Mouse (Mus musculus): ENCODE measurements at regions not wholly inside any gene's neighbourhood (a gene's known extent, or its start where the extent isn't known, plus 50 kb on each side); places are given as distances from the start of the nearest gene placed in this dataset.

DNA sequence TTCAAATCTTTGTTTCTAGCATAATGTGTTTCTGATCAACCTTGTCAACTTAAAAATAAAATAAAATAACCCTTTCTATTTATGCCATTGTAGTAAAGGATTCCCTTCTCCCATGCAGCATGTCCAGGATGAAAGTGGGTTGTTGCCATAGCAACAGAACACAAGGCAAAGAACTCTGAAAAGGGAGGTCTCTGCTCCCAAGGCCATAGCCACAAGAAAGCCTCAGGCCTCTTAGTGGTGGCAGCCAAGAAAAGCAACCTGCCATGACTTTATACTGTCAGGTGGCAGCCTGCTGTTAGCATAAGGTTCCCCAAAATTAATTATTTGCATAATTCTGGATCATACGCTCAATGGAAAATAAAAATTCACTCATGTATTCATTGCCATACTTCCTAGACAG lies 98.4 kb upstream of the Klf7 start:
- 0 out of 2 replicates have a peak, but pooled peaks have one; percentile 47 for ATAC-seq (ENCODE audit: insufficient number of reproducible peaks, low FRiP score, low TSS enrichment)

DNA sequence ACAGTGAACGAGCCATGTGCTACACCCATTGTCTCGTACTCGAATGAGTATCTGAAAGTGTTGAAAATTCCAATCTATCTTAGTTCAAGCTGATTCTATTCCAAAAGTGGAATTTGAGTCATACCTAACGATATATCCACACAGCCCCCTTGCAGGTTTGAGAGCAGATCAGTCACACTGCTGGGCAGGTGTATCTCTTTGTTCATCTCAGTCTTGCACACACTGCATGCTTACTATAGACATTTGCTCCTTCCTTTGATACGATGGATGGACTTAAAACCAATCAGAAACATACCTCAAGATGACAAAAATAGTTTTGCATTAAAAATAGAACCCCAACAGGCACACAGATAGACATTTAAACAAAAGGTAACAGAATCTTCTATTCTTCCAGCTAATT lies 98.0 kb upstream of the Klf7 start:
- ATAC-seq (ENCODE audit: insufficient number of reproducible peaks, low FRiP score, low TSS enrichment), result no peak

DNA sequence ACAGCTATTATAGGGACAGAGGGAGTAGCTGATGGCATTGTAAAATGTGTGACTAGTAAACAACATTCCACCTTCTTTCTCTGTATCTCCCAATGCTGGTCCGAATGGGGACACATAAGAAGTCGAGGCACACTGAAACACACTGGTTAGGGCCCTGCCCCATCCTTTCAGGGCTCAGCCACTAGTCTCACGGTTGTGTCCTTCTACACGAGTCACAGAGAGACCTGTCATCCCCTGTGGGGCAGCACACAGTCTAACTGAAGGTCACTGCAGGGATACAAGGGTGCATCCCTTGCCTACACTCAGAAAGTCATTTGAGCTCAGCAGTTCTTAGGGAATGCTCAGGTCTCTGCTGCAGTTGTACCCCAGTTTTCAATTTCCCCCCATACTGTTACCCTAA lies 93.6 kb upstream of the Klf7 start:
- no peak for ATAC-seq (ENCODE audit: insufficient number of reproducible peaks, low FRiP score, low TSS enrichment)

DNA sequence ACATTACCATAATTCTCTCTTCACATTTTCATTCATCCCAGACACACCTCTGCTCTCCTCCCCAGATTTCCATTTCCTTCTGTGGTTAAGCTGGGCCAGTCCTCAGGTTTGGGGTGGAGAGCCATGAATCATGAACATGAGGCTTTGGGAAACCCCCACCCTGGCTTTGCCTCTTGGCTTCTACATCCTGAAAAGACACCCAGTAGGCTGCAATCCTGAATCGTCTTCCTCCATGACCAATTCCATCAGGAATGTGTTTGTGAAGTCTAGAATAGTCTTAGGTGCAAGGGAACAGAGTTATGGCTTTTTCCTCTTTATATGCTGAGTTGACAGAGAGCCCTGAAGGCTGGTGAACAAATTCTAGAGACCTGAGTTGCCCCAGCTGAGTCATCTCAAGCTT lies 87.0 kb upstream of the Klf7 start:
- no peak for ATAC-seq (ENCODE audit: insufficient number of reproducible peaks, low FRiP score, low TSS enrichment)

DNA sequence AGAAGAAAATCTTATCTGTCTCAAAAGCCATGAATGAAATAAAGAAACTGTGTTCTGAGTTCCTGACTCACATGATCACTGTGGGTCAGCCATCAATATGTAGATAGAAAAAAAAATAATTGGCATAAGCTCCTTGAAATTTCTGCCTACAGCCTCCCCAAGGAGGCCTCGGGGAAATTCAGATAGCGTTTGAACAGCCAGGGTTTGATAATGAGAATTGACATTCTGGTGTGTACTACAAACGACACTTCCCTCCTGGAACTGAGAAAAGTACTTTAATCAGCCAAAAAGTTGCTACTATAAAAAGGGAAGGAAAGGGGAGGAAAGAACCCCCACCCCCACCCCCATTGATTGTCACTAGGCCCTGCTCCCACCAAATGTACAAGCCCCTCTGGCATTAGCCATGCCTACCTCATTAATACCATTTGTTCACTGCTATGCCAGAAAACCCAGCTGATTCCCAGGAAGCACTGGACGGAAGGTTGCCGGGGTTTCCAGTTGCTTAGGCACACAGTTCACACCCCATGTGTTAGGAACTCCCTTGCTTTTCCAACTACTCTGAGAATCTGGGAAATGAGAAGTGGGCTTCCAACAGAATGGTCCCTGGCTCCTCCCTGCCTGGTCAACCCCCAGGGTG lies 78.4 kb upstream of the Klf7 start:
- ATAC-seq (ENCODE audit: insufficient number of reproducible peaks, low FRiP score, low TSS enrichment), result no peak

DNA sequence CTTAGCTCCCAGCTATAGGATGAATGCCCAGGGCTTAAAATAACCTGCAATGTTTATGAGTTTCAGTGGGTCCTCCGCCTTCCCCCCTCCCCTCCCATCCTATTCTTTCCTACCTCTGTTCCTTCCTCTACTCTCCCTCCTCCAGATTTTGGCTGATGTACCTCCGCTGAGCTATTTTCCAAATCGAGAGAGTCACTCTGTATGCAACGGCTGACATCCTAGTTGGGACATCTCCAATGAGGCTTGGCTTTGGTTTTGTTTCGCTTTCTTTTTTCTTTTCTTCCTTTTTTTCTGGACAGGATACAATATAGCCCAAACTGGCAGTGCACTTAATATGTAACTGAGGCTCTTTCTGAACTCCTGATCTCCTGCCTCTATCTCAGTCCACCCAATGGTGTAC lies 76.7 kb upstream of the Klf7 start:
- ATAC-seq (ENCODE audit: insufficient number of reproducible peaks, low FRiP score, low TSS enrichment), result no peak

DNA sequence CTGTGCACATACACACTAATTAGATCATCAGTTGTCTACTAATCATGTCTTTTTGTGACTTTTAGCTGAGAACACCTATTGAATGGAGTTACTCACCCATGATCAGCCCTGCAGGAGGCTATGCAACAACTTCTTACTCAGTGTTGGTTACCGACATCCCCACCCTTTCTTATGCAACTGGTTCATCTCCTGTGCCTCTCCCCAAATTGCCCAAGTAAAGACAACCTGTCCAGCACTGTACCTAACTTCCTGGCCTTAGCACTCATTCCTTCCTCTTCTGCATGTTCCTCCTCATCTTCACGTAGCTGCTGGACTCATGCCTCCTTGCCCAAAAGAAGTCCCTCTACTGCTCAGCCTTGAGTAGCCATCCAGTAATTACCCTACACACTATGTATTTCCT lies 76.2 kb upstream of the Klf7 start:
- ATAC-seq (ENCODE audit: insufficient number of reproducible peaks, low FRiP score, low TSS enrichment), result no peak

DNA sequence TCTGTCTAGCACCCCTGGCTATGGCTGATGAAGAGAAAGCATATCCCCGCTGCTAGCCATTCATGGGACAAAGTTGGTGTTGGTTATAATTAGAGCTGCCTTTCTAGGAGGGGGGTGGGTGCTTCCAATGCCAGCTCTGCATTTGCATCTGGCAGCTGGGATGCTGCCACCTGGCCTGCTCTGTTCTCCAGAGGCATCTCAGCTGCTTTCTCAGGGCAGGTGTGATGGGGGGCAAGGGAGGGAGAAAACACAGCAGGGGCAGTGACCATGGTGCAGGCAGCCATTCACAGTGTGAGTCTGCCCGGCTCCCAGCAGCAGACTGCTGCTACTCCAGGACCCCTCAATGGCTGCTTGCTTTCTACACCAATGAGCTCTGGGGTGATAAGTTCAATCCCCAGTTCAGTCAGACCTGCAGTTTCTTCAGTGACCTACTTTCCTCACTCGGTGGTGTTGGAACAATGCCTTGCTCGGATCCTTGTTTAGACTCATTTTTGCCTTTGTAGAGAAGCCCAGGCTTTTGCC lies 73.9 kb upstream of the Klf7 start:
- ATAC-seq (ENCODE audit: insufficient number of reproducible peaks, low FRiP score, low TSS enrichment), result no peak; the same call in 1 of the 2 replicates

DNA sequence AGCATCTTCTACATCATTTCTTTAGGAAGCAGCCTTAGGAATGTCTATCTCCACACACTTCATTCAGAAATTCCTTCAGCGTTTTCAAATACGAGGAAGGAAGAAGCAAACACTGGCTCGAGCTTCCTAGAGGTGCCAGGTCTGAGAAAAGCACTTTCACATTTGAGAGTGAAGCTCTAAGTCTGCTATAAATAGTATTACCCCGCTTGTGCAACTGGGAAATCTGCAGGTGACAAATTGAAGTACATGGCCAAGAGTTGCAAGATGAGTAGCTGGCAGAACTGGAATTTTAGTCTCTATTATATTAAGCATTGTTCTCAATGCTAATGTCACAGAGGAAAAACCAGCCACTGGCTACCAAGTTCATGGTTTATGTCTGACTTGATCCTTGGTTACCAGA lies 73.2 kb upstream of the Klf7 start:
- ATAC-seq (ENCODE audit: insufficient number of reproducible peaks, low FRiP score, low TSS enrichment), result no peak

DNA sequence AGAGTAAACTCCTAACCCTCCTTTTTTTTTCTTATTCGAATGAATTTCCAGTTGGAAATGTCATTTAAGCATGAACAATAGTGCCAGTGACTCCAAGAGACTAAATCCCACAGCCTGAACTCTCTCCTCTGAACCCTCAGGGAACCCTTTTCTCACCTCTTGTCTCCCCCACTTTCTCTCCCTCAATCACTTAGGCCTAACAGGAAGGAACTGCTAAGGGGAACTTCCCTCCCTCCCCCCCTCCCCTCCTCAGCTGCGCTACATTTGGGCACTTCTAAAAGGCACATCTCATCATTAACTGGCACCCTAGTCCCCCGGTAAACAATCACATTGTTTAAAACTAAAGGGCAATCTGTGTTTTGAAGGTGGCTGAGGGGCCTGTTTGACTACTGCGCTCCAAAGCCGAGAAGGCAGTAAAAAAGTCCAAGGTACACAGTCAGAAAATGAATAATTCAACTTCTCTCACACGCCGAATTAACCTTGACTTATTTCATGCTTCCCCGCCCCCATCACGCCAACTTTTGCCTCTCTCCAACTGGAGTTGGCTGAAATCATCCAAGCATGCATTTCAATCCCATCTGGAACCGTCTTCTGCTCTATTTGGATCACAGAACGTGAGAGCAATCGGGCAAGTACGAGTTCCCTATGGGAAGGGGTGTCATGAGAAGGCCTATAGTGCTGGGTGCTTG lies 71.2 kb upstream of the Klf7 start:
- ATAC-seq (ENCODE audit: insufficient number of reproducible peaks, low FRiP score, low TSS enrichment), result no peak

DNA sequence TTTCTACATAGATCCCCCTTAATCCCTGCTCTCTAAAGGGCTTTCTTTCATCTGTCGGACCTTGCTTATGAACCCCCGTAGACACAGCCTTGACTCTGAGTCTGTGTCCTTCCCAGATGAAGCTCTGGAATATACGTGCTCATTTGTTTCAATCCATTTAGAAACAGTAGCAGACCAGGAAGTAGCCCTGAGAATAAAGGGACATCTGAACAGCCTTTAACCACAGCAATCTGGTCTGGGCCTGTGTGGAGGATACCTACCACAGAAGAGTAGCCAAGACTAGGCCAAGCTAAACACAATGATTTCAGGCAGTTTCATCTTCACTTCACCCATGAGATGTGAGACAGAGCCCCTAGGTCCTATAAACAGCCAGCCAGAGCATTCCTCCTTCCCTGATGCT lies 70.7 kb upstream of the Klf7 start:
- no peak for ATAC-seq (ENCODE audit: insufficient number of reproducible peaks, low FRiP score, low TSS enrichment)

DNA sequence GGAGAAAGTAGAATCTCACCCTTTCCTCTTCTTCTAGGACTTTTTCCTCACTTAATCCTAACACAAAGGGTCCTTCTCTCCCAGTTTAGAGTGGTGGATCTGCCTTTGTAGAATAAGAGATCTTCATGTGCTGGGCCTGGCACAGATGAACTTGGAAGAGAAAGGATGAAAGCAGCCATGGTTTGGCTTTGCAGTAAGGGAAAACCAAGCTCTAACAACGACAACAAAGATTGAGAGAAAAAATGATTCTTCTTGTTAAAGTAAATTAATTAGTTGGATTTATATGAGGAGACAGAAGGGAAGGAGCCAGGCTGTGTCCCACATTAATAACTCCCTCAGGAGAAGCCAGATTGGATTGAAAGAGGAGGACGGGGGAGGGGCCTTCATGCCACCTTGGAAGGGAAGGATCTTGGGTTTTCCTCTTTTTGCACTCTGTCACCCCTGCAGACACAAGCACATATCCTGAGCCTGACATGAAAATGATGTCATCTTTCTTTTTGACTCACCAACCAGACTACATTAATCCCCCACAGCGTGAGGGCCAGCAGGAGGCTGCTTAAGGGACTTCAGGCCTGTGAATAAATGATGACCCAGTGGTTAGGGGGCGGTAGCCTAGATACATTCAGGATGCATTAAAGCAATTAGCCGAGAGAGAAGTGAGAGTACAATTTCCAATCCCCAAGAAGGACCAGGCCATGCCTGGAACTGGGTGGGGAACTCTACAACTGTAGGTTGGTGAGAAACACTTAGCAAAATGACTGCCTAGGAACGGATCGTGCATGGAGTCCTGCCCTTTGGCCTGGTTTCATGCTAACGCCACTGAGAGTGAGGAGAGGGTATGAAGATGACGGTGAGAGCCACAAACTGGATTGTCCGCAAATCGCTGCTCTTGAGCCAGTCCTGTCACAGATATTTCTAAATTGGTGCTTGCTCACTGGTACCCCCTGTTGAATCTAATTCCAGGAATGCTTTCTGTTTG lies 69.4 kb upstream of the Klf7 start:
- ATAC-seq (ENCODE audit: insufficient number of reproducible peaks, low FRiP score, low TSS enrichment), result no peak

DNA sequence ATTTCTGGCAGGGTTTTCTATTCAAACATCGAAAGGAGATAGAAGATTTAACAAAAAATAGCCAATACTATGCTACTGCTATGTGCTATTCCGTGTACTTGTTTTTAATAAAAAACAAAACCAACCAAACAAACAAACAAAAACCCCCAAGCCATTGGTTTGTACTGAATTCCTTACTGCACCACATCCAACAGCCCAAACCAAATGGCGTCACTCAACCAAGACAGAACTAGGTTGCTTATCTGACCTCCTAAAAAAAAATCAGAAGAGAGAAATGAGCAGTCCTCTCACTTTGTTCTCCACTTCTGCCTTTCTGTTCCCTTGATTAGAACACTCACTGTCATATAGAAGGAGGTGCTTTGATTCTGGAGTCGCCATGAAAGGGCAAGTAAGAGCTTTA lies 68.6 kb upstream of the Klf7 start:
- no peak for ATAC-seq (ENCODE audit: insufficient number of reproducible peaks, low FRiP score, low TSS enrichment)

DNA sequence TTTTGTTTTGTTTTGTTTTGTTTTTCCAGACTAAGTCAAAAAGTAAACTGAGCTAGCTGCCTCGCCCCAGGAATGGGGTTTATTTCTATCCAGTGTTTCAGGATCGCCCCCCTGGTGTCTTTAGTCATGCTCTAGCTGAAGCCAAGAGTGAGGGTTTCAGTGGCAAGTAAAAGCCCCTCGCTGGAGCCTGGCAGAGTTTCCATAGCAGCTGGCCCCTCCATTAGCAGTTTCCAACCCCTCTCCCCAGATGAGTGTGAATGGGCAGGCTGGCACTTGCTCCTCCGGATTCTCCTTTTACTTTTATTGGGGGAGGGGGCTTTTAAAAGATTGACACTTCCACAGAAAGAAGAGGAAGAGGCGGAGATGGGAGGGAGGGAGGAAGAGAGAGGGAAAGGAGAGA lies 68.0 kb upstream of the Klf7 start:
- ATAC-seq (ENCODE audit: insufficient number of reproducible peaks, low FRiP score, low TSS enrichment), result no peak

DNA sequence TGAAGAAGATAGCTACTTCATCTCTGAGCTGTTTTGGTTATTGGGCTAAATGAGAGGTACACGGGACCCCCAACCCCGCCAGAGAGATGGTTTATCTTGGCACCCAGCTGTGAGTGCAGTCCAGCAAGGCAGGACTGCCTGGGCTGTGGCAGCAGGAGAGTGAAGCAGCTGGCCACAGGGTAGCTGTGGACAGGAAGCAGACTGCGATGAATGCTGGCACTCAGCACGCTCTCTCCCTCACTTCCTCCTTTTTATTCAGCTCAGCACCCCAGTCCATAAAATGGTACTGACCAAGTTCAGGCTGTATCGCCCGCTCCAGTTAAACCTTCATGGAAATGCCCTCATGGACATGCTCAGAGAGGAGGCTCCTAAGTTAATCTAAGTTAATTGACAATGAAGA lies 67.4 kb upstream of the Klf7 start:
- ATAC-seq (ENCODE audit: insufficient number of reproducible peaks, low FRiP score, low TSS enrichment), result no peak

DNA sequence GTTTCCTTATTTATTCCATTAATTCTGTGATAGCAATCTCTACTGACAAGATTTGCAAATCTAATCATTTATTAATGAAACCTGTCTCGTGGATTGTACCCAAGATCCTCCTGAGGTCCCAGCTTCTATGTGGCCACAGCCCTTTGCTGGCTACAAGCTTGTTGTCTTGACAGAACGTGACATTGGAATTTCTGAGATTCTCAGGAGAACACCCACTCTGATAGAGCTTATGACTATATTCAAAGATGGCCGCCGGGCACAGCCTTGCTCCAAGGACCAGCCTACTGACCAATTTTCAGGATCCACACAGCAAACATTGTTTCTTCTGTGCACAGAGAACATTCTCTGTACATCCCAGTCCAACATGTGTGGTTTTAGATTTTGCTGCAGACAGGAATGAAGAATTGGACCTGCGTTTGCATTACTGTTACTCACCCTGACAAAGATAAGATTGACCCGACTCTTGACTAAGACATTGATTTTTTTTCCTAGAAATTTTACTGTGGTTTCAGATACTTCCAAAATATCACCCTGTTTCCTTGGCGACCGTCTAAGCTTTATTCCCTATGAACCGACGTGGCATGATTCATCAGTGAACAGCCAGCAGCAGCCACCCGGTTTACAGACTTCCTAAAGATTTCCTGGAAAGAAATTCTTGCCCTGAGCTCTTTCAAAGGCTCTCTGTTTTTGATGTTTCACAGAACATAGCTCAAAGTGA lies 65.9 kb upstream of the Klf7 start:
- ATAC-seq (ENCODE audit: insufficient number of reproducible peaks, low FRiP score, low TSS enrichment), result no peak

DNA sequence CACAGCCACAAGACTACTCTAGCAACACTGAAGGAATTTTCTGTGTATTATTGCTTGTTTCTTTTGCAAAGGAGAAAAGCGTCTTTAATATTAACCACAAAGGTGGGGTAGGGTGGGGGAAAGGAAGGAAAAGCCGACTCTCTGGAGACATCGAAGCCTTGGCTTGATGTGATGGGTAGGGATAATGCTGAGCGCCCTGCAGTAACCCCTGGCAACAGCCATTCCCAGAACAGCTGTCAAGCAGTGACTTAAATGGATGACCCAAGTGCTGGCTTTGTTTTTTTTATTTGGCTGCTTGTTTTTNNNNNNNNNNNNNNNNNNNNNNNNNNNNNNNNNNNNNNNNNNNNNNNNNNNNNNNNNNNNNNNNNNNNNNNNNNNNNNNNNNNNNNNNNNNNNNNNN lies 51.6 kb upstream of the Klf7 start:
- no peak for ATAC-seq (ENCODE audit: insufficient number of reproducible peaks, low FRiP score, low TSS enrichment)

DNA sequence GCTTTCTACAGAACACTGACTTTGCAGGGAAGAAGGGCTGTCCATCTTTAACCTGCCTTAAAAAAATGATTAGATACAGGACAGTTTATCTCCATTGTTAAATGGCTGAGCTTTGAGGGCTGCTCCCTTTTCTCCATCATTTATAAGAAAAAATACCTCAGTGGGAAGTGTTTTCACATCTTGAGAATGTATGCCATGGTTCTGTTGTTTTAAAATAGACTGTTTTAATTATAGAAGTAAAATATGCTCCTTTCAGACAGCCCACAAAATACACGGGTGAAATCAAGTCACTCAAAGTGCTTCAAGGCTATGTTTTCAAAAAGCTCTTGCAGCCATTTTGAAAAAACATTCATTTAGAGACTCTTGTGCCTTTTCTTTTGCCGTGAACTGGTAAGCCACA lies 50.0 kb upstream of the Klf7 start:
- no peak for ATAC-seq (ENCODE audit: insufficient number of reproducible peaks, low FRiP score, low TSS enrichment)

Measured in cerebellum, adult (tissue).